Comparison of ENCODE assay signal across 16 mouse cellular contexts in the genomic region with DNA sequence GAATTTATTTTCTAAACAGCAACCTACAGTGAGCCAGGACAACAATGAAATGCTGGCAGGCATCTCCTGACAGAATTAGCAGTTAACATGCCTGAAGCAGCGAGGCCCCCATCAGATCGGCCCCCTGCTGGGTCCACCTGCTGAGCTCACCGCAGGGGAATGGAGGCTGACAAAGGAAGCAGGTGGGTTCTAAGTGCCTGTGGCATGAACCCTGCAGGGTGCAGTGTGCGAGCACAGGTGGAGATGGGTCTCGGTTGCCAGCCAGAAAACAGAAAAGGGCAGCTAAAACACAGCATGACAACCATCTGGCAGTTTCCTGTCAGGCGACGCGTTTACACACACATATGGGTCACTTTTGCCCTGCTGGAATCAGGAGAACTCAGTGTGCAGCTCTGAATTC. TPM values are rescaled to one million over a fixed set of nuclear protein-coding genes. Genes with fewer than 3 reads are reported as not detected.
A peak's percentile ranks its signal among the peaks of the same experiment; 100 is the strongest.
DNase-seq lines count a peak whose midpoint lies in the region; ATAC-seq lines count a peak whose summit lies in the region.
"Had no signal": no experiment of that assay in that cellular context is flagged by ENCODE, and none has a peak within 500 bp of the region (broad histone marks: within the 10 kb centered on the region; RNA-seq: fewer than 3 reads in every experiment).

No protein-coding gene starts in this region.

- no peaks in the 10 kb centered on the region for H3K9me3 ChIP-seq in forebrain, embryonic 14.5 days (replicated peaks; ENCODE audit: control insufficient read depth, low read length)
- H3K9me3 ChIP-seq in midbrain, embryonic 16.5 days (replicated peaks; ENCODE audit: control insufficient read depth, low read length, poor library complexity, severe bottlenecking): no peaks in the 10 kb centered on the region
- H3K9me3 ChIP-seq: liver, embryonic 13.5 days; neural tube, embryonic 12.5 days had no signal

- no peak overlapping the region for H3K9ac ChIP-seq in forebrain, embryonic 14.5 days (ENCODE audit: low read length)
- H3K9ac ChIP-seq in midbrain, embryonic 16.5 days (ENCODE audit: low read depth, low read length): no peak overlapping the region
- H3K9ac ChIP-seq: liver, embryonic 13.5 days; neural tube, embryonic 12.5 days had no signal

- 0 out of 2 replicates have a peak, but pooled peaks have one; percentile 12 for ATAC-seq in forebrain, embryonic 14.5 days
- ATAC-seq in midbrain, embryonic 16.5 days: no peak
- ATAC-seq: Patski had no signal

- no peak overlapping the region for H3K4me3 ChIP-seq in forebrain, embryonic 14.5 days (ENCODE audit: low read depth, low read length)
- no peak overlapping the region for H3K4me3 ChIP-seq in midbrain, embryonic 16.5 days (ENCODE audit: low read depth, low read length)
- H3K4me3 ChIP-seq: liver, embryonic 13.5 days; neural tube, embryonic 12.5 days had no signal

- peaks cover 6% of the 10 kb centered on the region; the same call in 1 of the 2 replicates for H3K4me1 ChIP-seq in forebrain, embryonic 14.5 days (ENCODE audit: control insufficient read depth, insufficient read depth, low read length)
- peaks cover 12% of the 10 kb centered on the region for H3K4me1 ChIP-seq in midbrain, embryonic 16.5 days (ENCODE audit: control insufficient read depth, insufficient read depth, low read length)
- H3K4me1 ChIP-seq: neural tube, embryonic 12.5 days had no signal

- 26% methylated on average over 8 of the region's 8 CpGs for WGBS in forebrain, embryonic 14.5 days
- whole genome bisulfite sequencing in midbrain, embryonic 16.5 days: 16% methylated on average over 8 of the region's 8 CpGs

- 0 out of 2 replicates have a peak overlapping the region, but pooled peaks have one; percentile 9 for H3K27ac ChIP-seq in forebrain, embryonic 14.5 days (ENCODE audit: low read depth, low read length)
- H3K27ac ChIP-seq in midbrain, embryonic 16.5 days (ENCODE audit: low read length): peak overlapping the region; percentile 25; the same call in 1 of the 2 replicates
- H3K27ac ChIP-seq: liver, embryonic 13.5 days; neural tube, embryonic 12.5 days had no signal

- intact Hi-C loops in heart, postnatal 10 days (cut with DNase I): no loop called here

- H3K36me3 ChIP-seq in forebrain, embryonic 14.5 days (ENCODE audit: control insufficient read depth, insufficient read depth, low read length): 0 out of 2 replicates have a peak, but pooled peaks cover 2% of the 10 kb centered on the region
- H3K36me3 ChIP-seq in midbrain, embryonic 16.5 days (ENCODE audit: control insufficient read depth, insufficient read depth, low read length): no peaks in the 10 kb centered on the region; the same call in 1 of the 2 replicates
- H3K36me3 ChIP-seq: neural tube, embryonic 12.5 days had no signal

- no peaks in the 10 kb centered on the region for H3K27me3 ChIP-seq in forebrain, embryonic 14.5 days (replicated peaks; ENCODE audit: control insufficient read depth, insufficient read depth, low read length)
- no peaks in the 10 kb centered on the region for H3K27me3 ChIP-seq in midbrain, embryonic 16.5 days (ENCODE audit: control insufficient read depth, insufficient read depth, low read depth, low read length)
- H3K27me3 ChIP-seq: liver, embryonic 13.5 days; neural tube, embryonic 12.5 days; Patski had no signal

- DNase-seq in layer of hippocampus, postnatal 10 days (ENCODE audit: low spot score in 2 of 2): peak; percentile 22 to 33
- no peak for DNase-seq in layer of hippocampus, adult 8-10 months (ENCODE audit: low spot score in 2 of 2)
- peak; percentile 88 for DNase-seq in cerebellum, adult 11 months
- peak; percentile 56 for DNase-seq in forebrain, embryonic 14.5 days (ENCODE audit: low spot score)
- no peak for DNase-seq in heart, postnatal 10 days
- DNase-seq in kidney, adult 11 months: no peak
- DNase-seq in right cerebral cortex, postnatal 36 days (ENCODE audit: low spot score in 2 of 2): no peak
- DNase-seq: B cell, adult 2 months; heart, postnatal 4 days; kidney, postnatal 10 days; liver, embryonic 13.5 days; lung, postnatal 4 days had no signal

- no peak overlapping the region for H3K4me2 ChIP-seq in forebrain, embryonic 14.5 days (ENCODE audit: low read length)
- H3K4me2 ChIP-seq in midbrain, embryonic 16.5 days (ENCODE audit: low read length): no peak overlapping the region
- H3K4me2 ChIP-seq: liver, embryonic 13.5 days; neural tube, embryonic 12.5 days had no signal

RNA-seq across cellular contexts. Expression of a gene that starts 32.7 kb away (rescaled TPM):
- total RNA-seq in layer of hippocampus, postnatal 10 days (2021): 1 to 10 TPM; 6.6 to 7.7 TPM
- 10 to 100 TPM in 2 of 4 experiments, 1 to 10 TPM in 2; 6.0 to 23.6 (median 15.0) TPM for total RNA-seq in layer of hippocampus, adult 8-10 months (2022)
- polyA plus RNA-seq in forebrain, embryonic 14.5 days (2014; fragmentation: Nextera tagmentation; extraction: Ambion mirVana): 2.8 and 4.4 TPM in 2 replicates
- polyA plus RNA-seq in midbrain, embryonic 16.5 days (2015; fragmentation: Nextera tagmentation; extraction: Ambion mirVana): 3.6 and 4.6 TPM in 2 replicates
- 1 to 10 TPM; 6.2 to 9.0 TPM for total RNA-seq in heart, postnatal 10 days (2021)

RNA-seq across cellular contexts. Expression of a gene that starts 59.3 kb away (rescaled TPM):
- 10 to 100 TPM in 1 of 2 experiments, 1 to 10 TPM in 1; 9.5 to 10.6 TPM for total RNA-seq in layer of hippocampus, postnatal 10 days (2021)
- 1 to 10 TPM; 2.0 to 2.8 (median 2.5) TPM for total RNA-seq in layer of hippocampus, adult 8-10 months (2022)
- 1.9 and 3.1 TPM in 2 replicates for polyA plus RNA-seq in forebrain, embryonic 14.5 days (2014; fragmentation: Nextera tagmentation; extraction: Ambion mirVana)
- 18.4 and 20.7 TPM in 2 replicates for polyA plus RNA-seq in midbrain, embryonic 16.5 days (2015; fragmentation: Nextera tagmentation; extraction: Ambion mirVana)
- total RNA-seq in heart, postnatal 10 days (2021): not detected
- total RNA-seq: granulocyte monocyte progenitor cell, adult 5-6 weeks; heart, postnatal 4 days had no signal
- polyA plus RNA-seq: Patski had no signal

Comparison
In these comparisons a context has a peak if more than half of its experiments do, and no peak if none do; other contexts are left out.
1. DNase-seq: peak in layer of hippocampus, postnatal 10 days (2 of 2), cerebellum, adult 11 months (single experiment) and forebrain, embryonic 14.5 days (single experiment); none in layer of hippocampus, adult 8-10 months (0 of 2), heart, postnatal 10 days (0 of 2), kidney, adult 11 months (single experiment) and right cerebral cortex, postnatal 36 days (0 of 2).